Mouse (Mus musculus) WW6 (cell line): ENCODE results near the gene Slc39a5.

Experiments used
- DNase-seq: peaks from one replicate; pipeline ENCODE4 v3.0.0-alpha.2; 2013; ENCODE audit warnings: low read depth, low spot score

Slc39a5 gene

DNA sequence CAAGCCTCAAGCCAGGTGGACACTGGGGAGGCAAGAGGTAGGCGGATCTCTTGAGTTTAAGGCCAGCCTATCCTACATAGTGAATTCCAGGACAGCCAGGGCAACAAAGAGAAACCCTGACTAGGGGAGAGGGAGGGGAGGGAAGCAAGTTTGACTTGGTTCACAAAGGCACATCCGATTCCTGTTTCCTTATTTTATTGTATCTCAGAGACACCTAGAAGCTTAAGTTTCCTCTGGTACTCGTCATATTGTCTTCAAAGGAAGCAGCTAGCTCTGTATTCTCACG is 9.5 kb upstream of the Slc39a5 start:
- no peak for DNase-seq

DNA sequence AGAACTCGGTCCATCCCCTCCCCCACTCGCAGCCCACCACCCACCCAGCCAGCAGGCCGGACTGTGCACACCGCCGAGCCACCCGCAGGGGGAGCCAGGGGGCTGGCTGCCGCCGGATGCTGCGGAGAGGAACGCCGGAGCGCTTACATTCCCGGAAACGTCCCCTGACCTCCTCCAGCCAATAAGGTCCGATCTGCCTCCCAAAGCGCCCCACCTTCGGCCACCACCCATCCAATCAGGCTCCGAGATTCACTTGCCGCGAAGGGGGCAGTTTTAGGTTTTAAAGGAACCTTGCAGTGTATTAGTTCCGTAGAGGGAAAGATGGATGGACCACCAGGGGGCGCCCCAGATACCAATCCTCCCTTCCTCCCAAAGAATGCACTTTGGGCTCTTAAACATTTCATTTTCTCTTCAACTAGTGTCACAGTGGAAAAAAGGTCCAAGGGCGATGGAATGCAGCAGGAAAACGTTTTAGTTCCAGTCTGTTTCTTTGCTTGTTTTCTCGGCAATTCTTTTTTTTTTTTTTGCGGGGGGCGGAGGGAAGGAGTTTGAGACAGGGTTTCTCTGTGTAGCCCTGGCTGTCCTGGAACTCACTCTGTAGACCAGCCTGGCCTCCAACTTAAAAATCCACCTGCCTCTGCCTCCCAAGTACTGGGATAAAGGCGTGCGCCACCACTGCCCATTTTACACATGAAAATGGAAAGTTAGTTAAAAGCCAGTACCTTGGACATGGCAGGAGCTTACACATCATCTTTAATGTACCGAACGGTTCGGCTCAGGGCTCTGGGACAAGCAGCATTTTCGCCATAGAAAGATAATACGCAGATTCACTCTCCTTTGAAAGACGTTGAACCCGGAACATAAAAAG is 8.9 kb upstream of the Slc39a5 start:
- DNase-seq, result peak; percentile 94

DNA sequence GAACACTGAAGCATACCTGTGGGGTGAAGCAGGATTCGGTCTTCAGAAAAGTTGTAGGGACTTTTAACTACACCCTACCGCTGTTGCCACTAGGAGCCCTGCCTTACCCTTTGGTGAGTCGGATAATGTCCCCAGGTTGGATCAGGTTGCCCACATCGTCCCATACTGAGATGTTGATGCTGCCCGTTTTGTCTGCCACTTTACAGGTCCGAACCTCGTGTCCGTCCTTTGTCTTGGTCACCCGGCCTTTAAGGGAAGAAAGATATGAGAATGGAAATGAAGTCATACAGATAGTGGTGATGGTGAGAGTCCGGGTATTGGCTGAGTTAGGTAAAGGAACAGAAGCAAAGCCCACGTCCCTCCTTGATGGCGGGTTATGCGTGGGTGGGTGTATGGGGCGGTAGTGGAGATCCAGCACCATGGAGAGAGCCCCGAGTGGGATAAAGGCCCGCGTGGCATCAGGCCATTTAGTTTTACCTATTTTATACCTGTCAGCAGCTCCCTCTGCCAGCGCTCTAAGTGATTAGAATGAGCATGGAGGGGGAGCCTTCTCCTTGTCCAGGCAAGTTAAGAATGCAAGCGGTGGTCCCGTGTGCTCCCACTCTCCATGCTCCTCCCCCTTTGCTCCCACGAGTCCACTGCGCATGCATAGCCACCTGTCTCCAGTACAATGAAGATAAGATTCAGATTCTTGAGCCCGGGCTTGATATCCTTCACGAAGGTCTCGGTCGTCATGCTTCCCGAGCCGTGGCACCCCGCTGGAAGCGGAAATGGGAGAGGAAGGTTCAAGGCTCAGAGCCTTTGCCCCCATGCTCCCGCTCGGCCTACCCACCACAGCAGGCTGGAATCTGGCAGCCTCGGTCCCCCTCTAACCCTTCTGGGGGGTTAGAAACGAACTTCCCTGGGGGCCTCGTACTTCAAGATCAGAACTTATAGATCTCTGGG is 7.8 kb upstream of the Slc39a5 start:
- no peak for DNase-seq

DNA sequence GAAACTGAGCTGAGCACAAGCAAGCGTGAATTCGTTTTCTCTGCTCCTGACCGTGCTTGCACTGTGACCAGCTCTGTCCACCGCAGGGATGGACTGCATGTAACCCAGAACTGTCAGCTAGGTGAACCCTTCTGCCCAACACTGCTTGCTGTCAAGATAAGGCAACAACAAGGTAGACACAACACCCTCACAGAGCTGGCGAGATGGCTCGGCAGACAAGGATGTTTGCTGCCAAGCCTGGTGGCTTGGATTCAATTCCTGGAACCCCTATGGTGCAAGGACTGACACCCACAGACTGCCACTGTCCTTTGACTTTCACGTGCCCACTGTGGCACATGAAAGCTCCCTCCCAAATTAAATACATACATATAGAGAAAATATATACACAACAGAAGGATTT is 2.9 kb upstream of the Slc39a5 start:
- no peak for DNase-seq

DNA sequence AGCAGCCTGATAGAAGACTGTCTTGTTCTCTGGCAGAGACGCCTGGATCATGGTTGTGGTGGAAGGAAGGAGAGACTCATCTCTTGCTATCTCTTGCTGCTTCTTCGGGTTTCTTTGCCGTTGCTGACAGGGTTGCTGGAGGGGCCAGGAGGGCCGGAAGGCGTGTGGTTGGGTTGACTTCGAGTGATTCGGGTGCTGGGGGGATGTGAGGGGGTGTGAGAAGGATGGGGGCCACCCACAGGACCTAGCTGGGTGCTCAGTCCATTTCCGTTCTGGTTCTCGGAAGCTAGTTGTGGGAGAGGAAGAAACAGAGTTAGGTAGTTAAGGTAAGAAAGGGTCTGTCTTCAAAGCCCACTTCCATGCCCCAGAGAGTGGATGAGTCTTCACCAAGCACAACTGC is 609 bp upstream of the Slc39a5 start:
- DNase-seq, result no peak

DNA sequence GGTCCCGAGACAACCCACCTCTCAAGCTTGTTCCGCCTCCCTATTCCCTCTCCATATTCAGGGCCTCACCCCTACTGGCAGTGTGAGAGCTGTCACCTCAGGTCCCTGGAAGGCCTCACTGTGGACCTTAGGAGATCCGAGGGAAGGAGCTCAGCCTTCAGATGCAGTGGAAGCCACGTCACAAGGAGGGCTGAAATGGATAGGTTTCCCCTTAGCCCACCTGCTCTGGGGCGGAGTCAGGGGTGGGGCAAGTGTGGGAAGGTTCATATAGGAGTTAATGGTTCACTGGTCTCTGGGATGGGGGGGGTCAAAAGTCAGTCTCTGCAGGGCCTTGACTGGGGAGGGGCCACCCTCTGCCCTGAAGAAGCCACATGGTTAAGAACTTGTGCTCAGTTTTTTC is 691 bp downstream of the Slc39a5 start:
- no peak for DNase-seq

DNA sequence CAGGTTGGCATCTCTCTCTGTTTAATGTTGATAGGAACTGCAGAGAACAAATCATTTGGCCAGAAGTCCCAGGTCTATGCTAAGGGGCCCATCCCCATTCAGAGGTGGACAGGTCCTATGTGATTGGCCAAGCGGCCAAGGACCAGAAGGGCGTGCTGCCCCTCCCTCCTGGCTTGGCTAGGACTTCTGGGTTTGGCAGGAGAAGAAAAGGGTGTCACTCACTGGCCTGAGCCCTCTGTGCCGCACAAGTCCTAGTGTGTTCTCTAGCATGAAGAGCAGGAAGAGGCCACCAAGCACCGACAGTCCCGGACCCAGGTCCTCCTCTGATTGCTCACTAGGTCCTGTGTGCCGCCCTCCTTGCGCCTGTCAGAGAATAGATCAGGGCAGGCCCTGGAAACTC is 3.6 kb downstream of the Slc39a5 start:
- no peak for DNase-seq

DNA sequence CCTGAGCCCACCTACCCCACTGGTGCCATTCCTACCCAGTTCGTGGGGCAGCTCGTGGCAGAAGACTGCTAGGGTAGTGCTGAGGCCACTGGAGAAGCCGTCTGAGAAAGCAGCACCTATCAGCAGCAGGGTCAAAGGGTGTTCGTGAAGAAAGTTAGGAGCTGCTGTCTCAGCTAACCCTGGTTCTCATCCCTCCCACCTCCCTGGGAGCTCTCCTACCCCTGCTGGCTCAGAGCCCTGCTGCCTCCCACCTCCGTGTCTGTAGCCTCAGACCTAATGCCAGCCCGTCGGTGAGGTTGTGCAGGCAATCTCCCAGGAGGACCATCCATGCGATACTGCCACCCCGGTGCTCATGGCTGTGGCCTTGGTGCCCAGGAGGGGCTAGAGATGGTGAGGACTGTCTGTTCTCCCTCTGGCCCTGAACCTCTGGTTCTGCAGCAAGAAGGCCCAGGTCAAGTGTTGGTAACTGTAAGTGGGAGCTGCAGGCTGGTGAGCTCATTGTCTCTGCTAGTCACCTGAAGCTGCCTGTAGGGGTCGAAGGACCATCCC is 4.2 kb downstream of the Slc39a5 start:
- DNase-seq, result no peak

DNA sequence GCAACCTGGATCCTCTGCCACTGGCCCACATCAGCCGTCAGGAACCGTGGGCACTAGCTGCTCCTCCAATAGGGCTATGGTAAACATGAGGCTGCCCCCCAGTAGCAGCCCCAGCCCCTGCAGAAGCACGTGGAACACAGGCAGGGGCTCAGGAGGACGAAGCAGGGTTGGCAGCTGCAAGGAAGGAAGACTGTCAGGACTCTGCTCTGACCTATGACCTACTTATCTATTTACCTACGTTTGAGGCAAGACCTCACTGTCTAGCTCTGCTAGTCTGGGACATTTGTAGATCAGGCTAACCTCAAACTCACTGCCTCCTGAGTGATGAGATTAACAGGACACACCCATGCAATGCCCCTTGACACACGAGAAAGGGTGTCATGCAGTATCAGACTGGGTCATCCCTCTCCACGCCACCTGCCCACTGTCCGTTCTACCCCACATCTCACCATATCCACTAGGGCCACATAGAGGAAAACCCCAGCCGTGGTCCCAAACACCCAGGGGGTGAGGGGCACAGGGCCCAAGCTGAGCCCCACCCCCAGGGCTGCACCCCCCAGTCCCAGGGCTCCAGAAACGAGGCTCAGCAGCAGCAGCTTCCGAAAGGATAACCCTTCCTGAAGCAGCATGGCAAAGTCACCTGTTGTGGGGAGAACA is 4.9 kb downstream of the Slc39a5 start:
- DNase-seq, result no peak

DNA sequence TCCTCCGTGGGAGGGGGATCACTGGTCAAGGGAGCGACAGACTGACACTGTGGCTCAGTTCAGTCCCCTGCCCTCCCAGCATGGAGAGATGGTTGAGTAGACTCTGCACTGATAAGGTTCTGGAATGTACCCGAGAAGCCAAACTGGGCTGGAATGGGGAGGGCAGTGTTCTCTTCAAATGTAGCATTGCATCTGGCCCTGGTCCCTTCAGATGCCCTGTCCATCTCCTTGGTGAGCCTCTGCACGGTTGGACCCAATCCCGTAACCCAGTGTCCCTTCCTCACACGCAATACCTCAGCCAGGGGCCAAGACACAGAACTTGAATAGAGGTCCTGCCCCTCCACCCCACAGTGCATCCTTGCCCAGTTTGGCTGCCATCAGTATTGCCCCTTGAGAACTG is 9.2 kb downstream of the Slc39a5 start:
- no peak for DNase-seq

DNA sequence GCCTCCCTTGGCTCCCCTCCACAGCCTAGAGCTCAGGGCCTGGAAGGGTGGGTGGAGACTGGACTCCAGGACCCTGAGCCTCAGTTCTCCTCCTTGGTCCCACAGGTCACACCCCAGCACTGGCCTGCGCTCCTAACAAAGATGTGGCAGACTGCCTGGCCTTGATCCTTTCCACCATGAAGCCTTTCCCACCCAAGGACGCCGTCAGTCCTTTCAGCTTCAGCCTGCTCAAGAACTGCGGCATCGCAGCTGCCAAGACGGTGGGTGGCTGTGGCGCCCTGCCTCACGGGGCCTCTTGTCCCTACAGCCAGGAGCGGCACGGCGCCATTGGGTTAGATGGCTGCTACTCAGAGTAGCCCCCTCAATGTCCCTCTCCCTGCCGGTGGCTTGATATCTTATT is 10.7 kb downstream of the Slc39a5 start:
- no peak for DNase-seq

DNA sequence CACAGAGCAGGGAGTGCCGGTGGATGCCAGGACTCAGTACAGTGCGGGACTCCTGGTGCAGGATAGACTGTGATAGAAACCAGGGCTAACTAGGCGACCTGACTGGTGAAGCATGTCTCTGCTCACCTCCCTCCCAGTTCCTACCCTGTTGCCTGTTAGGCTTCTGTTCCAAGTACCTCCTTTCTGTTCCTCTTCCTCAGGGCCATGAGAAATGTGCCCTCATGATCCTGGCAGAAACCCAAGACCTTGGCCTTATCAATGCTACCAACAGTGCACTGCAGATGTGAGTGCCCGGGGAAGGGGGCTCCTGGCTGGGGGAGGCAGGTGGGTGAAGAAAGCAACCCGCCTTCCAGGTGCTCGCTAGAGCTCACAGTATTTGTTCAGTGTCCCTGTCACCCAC is 11.5 kb downstream of the Slc39a5 start:
- DNase-seq, result no peak

DNA sequence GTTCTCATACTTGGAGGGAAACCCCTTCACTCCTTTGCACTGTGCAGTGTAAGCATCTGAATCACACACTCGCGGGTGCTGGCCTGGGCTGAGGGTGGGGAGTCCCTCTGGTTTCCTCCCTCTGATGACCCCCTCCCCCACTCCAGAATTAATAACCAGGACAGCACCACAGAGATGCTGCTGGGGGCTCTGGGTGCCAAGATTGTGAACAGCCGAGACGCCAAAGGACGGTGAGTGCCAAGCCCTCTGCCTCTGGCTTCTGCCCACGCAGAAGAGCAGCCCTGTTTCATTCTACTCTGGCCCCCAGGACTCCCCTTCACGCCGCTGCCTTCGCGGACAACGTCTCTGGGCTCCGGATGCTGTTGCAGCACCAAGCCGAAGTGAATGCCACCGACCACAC is 12.1 kb downstream of the Slc39a5 start:
- no peak for DNase-seq

DNA sequence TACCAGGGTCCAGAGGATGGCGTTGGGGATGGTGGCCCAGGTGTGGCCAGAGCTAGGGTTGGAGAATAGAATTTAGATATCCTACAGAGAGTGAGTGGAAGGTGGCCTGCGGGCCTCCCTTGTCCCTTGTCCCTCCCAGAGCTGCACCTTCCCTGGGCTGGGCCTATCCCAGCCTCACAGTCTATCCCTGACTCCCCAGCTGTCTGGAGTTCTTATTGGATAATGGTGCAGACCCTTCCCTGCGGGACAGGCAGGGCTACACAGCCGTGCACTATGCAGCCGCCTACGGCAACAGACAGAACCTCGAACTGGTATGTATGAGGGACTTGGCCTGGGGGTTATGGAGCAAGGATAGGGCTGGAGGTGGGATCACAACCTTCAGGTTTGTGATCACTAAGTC is 15.1 kb downstream of the Slc39a5 start:
- no peak for DNase-seq

DNA sequence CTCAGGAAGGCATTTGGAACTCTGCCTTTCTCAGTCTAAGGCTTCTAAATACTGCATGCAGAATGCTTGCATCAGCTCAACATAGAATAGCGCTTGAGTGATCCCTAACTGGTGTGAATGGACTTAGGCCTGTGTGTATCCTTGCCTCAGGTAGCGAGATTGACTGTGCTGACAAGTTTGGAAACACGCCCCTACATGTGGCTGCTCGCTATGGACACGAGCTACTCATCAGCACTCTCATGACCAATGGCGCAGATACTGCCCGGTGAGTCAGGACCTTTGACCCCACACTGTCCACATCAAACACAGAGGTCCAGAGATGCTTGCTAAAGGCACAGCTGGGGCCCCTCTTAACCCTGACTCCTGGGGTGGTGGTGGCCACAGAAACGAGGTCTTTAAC is 18.5 kb downstream of the Slc39a5 start:
- no peak for DNase-seq

DNA sequence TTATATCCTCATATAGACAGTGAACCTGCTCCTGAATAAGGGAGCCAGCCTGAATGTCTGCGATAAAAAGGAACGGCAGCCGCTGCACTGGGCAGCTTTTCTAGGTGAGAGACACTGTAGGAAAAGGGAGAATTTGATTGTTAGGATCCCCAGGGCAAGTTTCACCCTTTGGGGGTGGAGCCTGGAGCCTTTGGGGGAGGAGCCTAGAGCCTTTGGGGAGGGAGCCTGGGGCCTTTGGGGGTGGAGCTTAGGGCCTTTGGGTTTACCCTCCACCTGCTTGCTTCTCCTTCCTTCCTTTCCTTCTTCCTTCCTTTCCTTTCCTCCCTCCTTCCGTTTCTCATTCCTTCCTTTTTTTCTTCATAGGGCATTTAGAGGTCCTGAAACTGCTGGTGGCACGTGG is 20.5 kb downstream of the Slc39a5 start:
- DNase-seq, result no peak

DNA sequence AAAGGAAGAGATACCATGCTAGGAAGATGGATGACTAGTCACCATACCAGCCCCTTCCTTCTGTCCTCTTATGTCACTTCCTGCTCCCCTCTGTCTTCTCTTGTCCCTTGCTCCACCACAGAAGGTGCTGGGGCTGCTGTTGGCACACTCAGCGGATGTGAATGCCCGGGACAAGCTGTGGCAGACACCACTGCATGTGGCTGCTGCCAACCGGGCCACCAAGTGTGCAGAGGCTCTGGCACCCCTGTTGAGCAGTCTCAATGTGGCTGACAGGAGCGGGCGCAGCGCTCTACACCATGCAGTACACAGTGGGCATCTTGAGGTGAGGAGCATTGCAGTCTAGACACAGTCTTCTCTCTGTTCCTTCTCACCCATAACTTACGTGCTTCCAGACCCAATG is 21.8 kb downstream of the Slc39a5 start:
- no peak for DNase-seq

DNA sequence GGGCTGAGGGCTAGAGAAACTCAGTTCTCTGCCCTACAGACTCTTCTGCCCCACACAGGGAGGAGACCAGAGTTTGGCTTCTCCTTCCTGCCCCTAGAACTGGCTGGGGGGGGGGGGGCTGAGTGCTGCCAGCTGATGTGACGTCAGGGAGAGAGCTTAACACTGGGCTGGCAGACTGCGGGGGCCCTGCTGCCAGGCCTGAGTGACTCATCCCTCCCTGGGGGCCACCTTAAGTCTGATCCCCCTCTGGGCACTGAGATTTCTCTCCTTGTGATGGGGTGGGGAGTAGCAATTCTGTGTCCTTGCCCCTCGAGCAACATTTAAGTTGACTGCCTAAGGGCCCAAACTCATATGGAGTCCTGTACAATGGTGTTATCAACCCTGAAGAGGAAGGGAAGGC is 22.6 kb downstream of the Slc39a5 start:
- DNase-seq, result no peak

DNA sequence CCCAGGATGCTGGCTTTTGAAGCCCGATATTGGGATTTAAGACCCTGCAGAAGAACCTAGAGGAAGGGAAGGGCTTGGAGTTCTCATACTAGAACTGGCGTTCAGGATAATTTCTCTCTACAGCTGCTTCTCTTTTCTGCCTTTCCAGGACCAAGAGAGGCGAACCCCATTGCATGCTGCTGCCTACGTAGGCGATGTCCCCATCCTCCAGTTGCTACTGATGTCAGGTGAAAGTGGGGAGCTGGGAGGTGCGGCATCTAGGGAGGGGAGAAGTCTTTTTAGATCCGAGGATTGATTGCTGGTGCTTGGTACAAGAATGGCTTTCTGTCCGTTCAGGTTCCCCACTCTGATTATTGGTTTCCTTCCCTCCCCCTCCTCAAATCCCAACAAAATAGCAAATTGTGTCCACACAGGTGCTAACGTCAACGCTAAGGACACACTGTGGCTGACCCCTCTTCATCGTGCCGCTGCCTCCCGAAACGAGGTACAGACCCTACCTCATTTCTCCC is 23.0 kb downstream of the Slc39a5 start:
- DNase-seq, result no peak

DNA sequence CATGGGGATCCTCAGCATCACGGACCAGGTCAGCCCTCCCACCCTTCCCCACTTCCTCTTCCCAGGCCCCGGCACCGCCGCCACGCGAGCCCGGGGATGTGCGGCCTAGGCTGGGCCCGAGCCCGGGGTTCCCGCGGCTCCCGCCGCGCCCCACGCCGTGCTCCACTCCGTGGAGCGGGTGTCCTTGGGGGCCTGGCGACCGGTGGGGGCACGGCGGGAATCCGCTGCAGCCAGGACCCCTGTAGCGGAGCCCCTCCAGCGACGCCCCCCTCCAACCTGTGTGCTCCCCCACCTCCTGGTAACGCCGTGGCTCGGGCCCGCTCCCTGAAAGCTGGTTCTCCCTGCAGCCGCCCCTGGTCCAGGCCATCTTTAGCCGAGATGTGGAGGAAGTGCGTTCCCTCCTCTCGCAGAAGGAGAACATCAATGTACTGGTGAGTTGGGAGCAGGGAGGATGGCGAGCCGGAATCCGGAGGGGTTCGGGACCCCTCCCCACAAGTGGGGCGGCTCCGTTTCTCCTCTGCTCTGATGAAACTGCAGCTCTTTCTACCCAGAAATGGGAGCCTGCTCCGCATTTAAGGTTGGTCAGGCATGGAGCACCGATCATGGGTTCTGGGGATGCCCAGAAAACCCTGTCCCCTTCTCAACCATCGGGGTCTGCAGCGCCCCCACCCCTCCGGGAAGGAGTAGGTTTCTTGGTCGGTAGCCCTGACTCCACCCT is 23.6 kb downstream of the Slc39a5 start:
- no peak for DNase-seq

DNA sequence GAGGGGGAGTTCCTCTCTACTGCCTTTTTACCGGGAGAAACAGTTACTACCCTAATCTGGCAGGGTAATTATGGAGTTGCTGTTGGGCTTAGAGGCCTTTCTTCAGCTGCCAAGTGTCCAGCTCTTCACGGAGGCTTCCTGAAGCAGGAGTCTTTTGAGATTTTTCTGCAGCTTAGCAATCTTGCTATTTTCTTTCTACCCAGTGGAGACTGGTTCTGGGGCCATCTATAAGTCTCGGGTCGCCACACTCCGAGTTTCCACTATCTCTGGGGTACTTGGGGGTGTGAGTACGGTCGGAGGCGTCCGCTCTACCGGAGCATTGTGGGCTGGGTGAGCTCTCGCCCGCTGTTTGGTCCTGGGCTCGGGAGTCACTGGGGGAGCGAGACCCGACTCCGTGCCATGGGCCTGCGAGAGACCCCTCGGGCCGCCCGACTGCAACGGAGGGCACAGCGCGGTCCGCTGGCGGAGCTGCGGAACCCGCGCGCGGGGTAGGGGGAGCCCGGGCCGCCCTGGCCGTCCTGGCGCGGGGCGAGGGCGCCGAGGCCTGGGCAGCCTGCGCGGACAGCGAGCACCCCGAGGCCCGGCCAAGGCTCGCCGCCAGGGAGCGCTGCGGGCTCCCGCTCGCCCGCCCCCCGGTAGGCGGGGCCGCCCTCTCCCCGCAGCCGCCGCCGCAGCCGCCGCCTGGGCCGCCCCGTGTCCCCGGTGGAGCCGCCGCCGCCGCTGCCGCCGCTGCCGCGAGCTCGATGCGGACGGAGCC is 24.4 kb downstream of the Slc39a5 start, which contains the start of gene Ankrd52:
TSS of gene Ankrd52 (plus strand) at position 661 of the 757 bp plus-strand sequence.
- DNase-seq, result no peak
